Mouse (Mus musculus) activated CD4-positive, CD25-positive, alpha-beta regulatory T cell, adult 4 months (primary cell): Measurements from ENCODE around the gene Slco3a1. TPM values are rescaled to one million over a fixed set of nuclear protein-coding genes. Genes with fewer than 3 reads are reported as not detected.

Experiments
- ATAC-seq: one replicate; pipeline ENCODE4 v1.8.0; 2017
- polyA plus RNA-seq, 2 experiments: library from polyadenylated mRNA; unstranded; fragments of 100-300 nt; shearing (Covaris generic); gene quantifications; one replicate each; pipeline ENCODE4 v1.2.1; 2017

Gene Slco3a1
- polyA plus RNA-seq, result 10 to 100 TPM; 14.6 to 16.7 TPM

GRCm38 (mm10) chr7:74554608-74555311 is at the start of gene Slco3a1:
Slco3a1 (minus strand) TSS chr7:74554780.
- ATAC-seq, result peak; percentile 69

GRCm38 (mm10) chr7:74600996-74601395 is 46.4 kb upstream of the Slco3a1 start:
- ATAC-seq, result no peak

- ATAC-seq, result no peak
These were observed 24.8 kb upstream of the Slco3a1 start for GRCm38 (mm10) chr7:74579411-74579810.

GRCm38 (mm10) chr7:74575678-74576077 is 21.1 kb upstream of the Slco3a1 start:
- no peak for ATAC-seq

GRCm38 (mm10) chr7:74555416-74555815 is 836 bp upstream of the Slco3a1 start:
- peak; percentile 15 for ATAC-seq

- peak; percentile 6 for ATAC-seq
These were observed 479 bp downstream of the Slco3a1 start for GRCm38 (mm10) chr7:74554041-74554561.

GRCm38 (mm10) chr7:74553111-74553650 is 1.4 kb downstream of the Slco3a1 start:
- ATAC-seq, result no peak

GRCm38 (mm10) chr7:74552546-74552945 is 2.0 kb downstream of the Slco3a1 start:
- no peak for ATAC-seq

- peak; percentile 55 for ATAC-seq
These were observed 2.6 kb downstream of the Slco3a1 start for GRCm38 (mm10) chr7:74552000-74552358.

- no peak for ATAC-seq
These were observed 3.1 kb downstream of the Slco3a1 start for GRCm38 (mm10) chr7:74551338-74551999.

GRCm38 (mm10) chr7:74549686-74550085 is 4.9 kb downstream of the Slco3a1 start:
- ATAC-seq, result no peak

- no peak for ATAC-seq
These were observed 5.5 kb downstream of the Slco3a1 start for GRCm38 (mm10) chr7:74549013-74549582.

GRCm38 (mm10) chr7:74546691-74547090 is 7.9 kb downstream of the Slco3a1 start:
- no peak for ATAC-seq

GRCm38 (mm10) chr7:74545498-74545990 is 9.0 kb downstream of the Slco3a1 start:
- ATAC-seq, result no peak

GRCm38 (mm10) chr7:74544306-74544705 is 10.3 kb downstream of the Slco3a1 start:
- peak; percentile 36 for ATAC-seq

GRCm38 (mm10) chr7:74541958-74542357 is 12.6 kb downstream of the Slco3a1 start:
- ATAC-seq, result no peak

GRCm38 (mm10) chr7:74540933-74541725 is 13.5 kb downstream of the Slco3a1 start:
- ATAC-seq, result no peak

- no peak for ATAC-seq
These were observed 18.4 kb downstream of the Slco3a1 start for GRCm38 (mm10) chr7:74536186-74536585.

GRCm38 (mm10) chr7:74531468-74532097 is 23.0 kb downstream of the Slco3a1 start:
- no peak for ATAC-seq

GRCm38 (mm10) chr7:74529877-74530276 is 24.7 kb downstream of the Slco3a1 start:
- ATAC-seq, result peak; percentile 17

- peak; percentile 56 for ATAC-seq
These were observed 25.3 kb downstream of the Slco3a1 start for GRCm38 (mm10) chr7:74529183-74529757.
